8 mouse cellular contexts compared by ENCODE assay signal in the genomic region with DNA sequence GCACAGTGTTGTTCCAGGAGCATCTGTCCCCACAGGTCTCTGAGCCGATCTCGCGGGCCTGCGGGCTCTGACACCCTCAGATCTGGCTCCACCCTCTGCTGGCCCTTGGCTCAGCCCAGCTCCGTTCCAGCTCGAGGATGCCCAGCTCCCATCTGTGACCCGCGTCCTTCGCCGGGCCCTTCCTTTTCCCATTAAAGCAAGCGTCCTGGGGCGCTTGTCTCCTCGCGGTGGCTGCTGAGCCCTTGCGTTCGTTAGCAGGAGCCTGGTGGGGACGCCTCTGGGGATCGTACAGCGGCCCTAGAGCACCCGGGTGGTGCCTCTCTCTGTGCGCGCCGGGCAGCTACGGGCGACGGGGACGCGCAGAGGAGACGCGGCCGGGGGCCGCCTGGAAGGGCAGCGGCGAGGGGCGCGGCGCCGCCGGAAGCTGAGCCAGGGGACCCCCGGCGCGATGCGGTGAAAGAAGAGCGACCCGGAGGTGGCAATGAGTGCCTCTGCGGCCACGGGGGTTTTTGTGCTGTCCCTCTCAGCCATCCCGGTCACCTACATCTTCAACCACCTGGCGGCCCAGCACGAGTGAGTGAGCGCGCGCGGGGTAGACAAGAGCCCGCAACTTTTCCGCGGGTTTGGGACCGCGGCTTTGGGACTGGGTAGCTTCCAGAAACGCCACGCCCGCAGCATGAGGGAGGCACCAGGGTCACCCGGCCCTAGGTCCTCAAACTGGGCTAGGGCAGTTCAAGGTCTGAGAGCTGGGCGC. TPM values are rescaled to one million over a fixed set of nuclear protein-coding genes. Genes with fewer than 3 reads are reported as not detected.
DNase-seq lines count a peak whose midpoint lies in the region; ATAC-seq lines count a peak whose summit lies in the region.

TSS of gene Tm6sf1 (plus strand) at position 34 of the 754 bp plus-strand sequence.

- intact Hi-C loops in left cerebral cortex, postnatal 14 days (cut with DNase I) = no loop called here

- no peak for DNase-seq in frontal cortex, postnatal 14 days (ENCODE audit: low spot score in 2 of 2)
- peak; percentile 32 for DNase-seq in T-cell, adult 2 months (ENCODE audit: low spot score)
- DNase-seq in heart, postnatal 4 days = peak; percentile 55
- DNase-seq in left cerebral cortex, postnatal 14 days (ENCODE audit: low spot score in 2 of 2) = peak in 1 of 2 experiments; percentile 37
- peak; percentile 52 to 55 for DNase-seq in spleen, postnatal 36 days (ENCODE audit: low spot score in 2 of 2)

- no peaks in the 10 kb centered on the region for H3K9me3 ChIP-seq in erythroblast, embryonic 14.5 days (ENCODE audit: control insufficient read depth, low read length)

- no peaks in the 10 kb centered on the region for H3K36me3 ChIP-seq in erythroblast, embryonic 14.5 days (ENCODE audit: control insufficient read depth)

- peak; percentile 48 for ATAC-seq in frontal cortex, adult (ENCODE audit: low TSS enrichment)
- peak; percentile 21 for ATAC-seq in megakaryocyte progenitor cell, adult 5-6 weeks (replicated peaks; ENCODE audit: poor library complexity)

- peaks cover 2% of the 10 kb centered on the region; the same call in 1 of the 2 replicates for H3K4me1 ChIP-seq in erythroblast, embryonic 14.5 days (ENCODE audit: control insufficient read depth)

- peak within 1 kb of the TSS; percentile 16 for H3K4me3 ChIP-seq in erythroblast, embryonic 14.5 days (replicated peaks)

- H3K27me3 ChIP-seq in erythroblast, embryonic 14.5 days (ENCODE audit: control insufficient read depth) = peaks cover 78% of the 10 kb centered on the region

RNA-seq across cellular contexts. Expression of gene Tm6sf1, which starts in this region (rescaled TPM):
- polyA plus RNA-seq in erythroblast, embryonic 14.5 days (2012) = 0.06 and 0.25 TPM in 2 replicates
- total RNA-seq in heart, postnatal 4 days (2021) = 10 to 100 TPM; 11.8 to 20.6 TPM
- 10 to 100 TPM; 36.3 to 42.0 TPM for total RNA-seq in left cerebral cortex, postnatal 14 days (2021)
- total RNA-seq in megakaryocyte progenitor cell, adult 5-6 weeks (2015) = 186 and 194 TPM in 2 replicates
- total RNA-seq in megakaryocyte progenitor cell, adult 5-6 weeks (2017) = 159 and 203 TPM in 2 replicates

Comparison
In these comparisons a context has a peak if more than half of its experiments do, and no peak if none do; other contexts are left out.
1. DNase-seq: peak in T-cell, adult 2 months (single experiment), heart, postnatal 4 days (single experiment) and spleen, postnatal 36 days (2 of 2); none in frontal cortex, postnatal 14 days (0 of 2).